Mouse (Mus musculus) stomach, postnatal 0 days (tissue): ENCODE measurements around the gene Fndc7.

Experiments
- CTCF ChIP-seq: IDR thresholded peaks from 2 replicates; pipeline ENCODE4 v1.5.1; 2016; ENCODE audit warnings: antibody characterized with exemption, low read depth, mild to moderate bottlenecking, moderate library complexity
- EP300 ChIP-seq: optimal IDR thresholded peaks from 2 replicates; pipeline ENCODE3; 2016; ENCODE audit warnings: antibody characterized with exemption

GRCm38 (mm10) chr3:108938691-108939090 is 48.9 kb upstream of the Fndc7 start:
- no peak for TF ChIP-seq CTCF
- no peak for TF ChIP-seq EP300
